Mouse (Mus musculus) MEL (cell line): ENCODE data around the gene Hmgb1. TPM values are rescaled to one million over a fixed set of nuclear protein-coding genes. Genes with fewer than 3 reads are reported as not detected.

Experiments
- DNase-seq: peaks from one replicate; pipeline ENCODE4 v3.0.0; 2011; ENCODE audit warnings: low read depth, low spot score
- H3K27ac ChIP-seq: 2 replicates; pipeline ENCODE4 v1.5.1; 2012; ENCODE audit warnings: low read depth, mild to moderate bottlenecking, control low read depth, low read length, moderate library complexity; ENCODE audit not compliant: control insufficient read depth
- H3K27me3 ChIP-seq, 2 experiments: fragments of 150-350 bp in 1 of 2; sonication (generic) in 1 of 2; 2 replicates each; pipeline ENCODE4 v1.6.1; 2012; ENCODE audit warnings: low read length in 2 of 2, mild to moderate bottlenecking in 2 of 2, improper control_type of control experiment in 1 of 2, moderate library complexity in 1 of 2; ENCODE audit not compliant: insufficient read depth in 2 of 2, control insufficient read depth in 1 of 2
- H3K36me3 ChIP-seq, 2 experiments: 2 replicates each; pipeline ENCODE4 v1.6.1; 2012 to 2014; ENCODE audit warnings: low read length in 2 of 2, improper control_type of control experiment in 1 of 2, inconsistent platforms in 1 of 2, mild to moderate bottlenecking in 1 of 2; ENCODE audit not compliant: insufficient read depth in 2 of 2, control insufficient read depth in 1 of 2
- H3K4me1 ChIP-seq, 2 experiments: fragments of 150-350 bp in 1 of 2; sonication (generic) in 1 of 2; 2 replicates each; pipeline ENCODE4 v1.6.1; 2012; ENCODE audit warnings: low read length in 2 of 2, improper control_type of control experiment in 1 of 2, mild to moderate bottlenecking in 1 of 2; ENCODE audit not compliant: insufficient read depth in 2 of 2, control insufficient read depth in 1 of 2
- H3K4me3 ChIP-seq, 2 experiments: fragments of 150-350 bp in 1 of 2; sonication (generic) in 1 of 2; 2 replicates each; pipeline ENCODE4 v1.5.1; 2012; ENCODE audit warnings: low read depth in 2 of 2, low read length in 2 of 2, mild to moderate bottlenecking in 2 of 2, moderate library complexity in 2 of 2, control low read depth in 1 of 2, improper control_type of control experiment in 1 of 2; ENCODE audit not compliant: control insufficient read depth in 1 of 2, insufficient read depth in 1 of 2
- H3K79me2 ChIP-seq: 2 replicates; pipeline ENCODE4 v1.6.1; 2012; ENCODE audit warnings: mild to moderate bottlenecking, low read length, moderate library complexity; ENCODE audit not compliant: control insufficient read depth, poor library complexity, insufficient read depth
- H3K9ac ChIP-seq: 2 replicates; pipeline ENCODE4 v1.6.1; 2012; ENCODE audit warnings: low read depth, mild to moderate bottlenecking, control low read depth, low read length, moderate library complexity; ENCODE audit not compliant: control insufficient read depth, poor library complexity, severe bottlenecking
- H3K9me3 ChIP-seq: fragments of 150-350 bp; sonication (generic); replicated peaks from 2 replicates; pipeline ENCODE4 v1.6.1; 2012; ENCODE audit warnings: mild to moderate bottlenecking, low read length, improper control_type of control experiment, moderate library complexity; ENCODE audit not compliant: insufficient read depth
- BHLHE40 ChIP-seq: IDR thresholded peaks from 2 replicates; pipeline ENCODE4 v1.6.1; 2012; ENCODE audit warnings: low read depth, mild to moderate bottlenecking, inconsistent platforms, low read length, improper control_type of control experiment, borderline replicate concordance
- CHD2 ChIP-seq: IDR thresholded peaks from 2 replicates; pipeline ENCODE4 v1.6.1; 2011; ENCODE audit warnings: low read length, improper control_type of control experiment
- CTCF ChIP-seq, 3 experiments: IDR thresholded peaks in 2 of 3; conservative IDR thresholded peaks in 1 of 3; 2 replicates each; pipeline ENCODE4 v1.5.1; 2011 to 2012; ENCODE audit warnings: low read length in 3 of 3, low read depth in 2 of 3, mild to moderate bottlenecking in 2 of 3, improper control_type of control experiment in 1 of 3, inconsistent platforms in 1 of 3, mixed read lengths in 1 of 3, moderate library complexity in 1 of 3; ENCODE audit not compliant: control insufficient read depth in 1 of 3, insufficient read depth in 1 of 3, poor library complexity in 1 of 3, severe bottlenecking in 1 of 3
- ELF1 ChIP-seq: IDR thresholded peaks from 2 replicates; pipeline ENCODE4 v1.6.1; 2014; ENCODE audit warnings: low read depth, mild to moderate bottlenecking, inconsistent platforms, low read length, improper control_type of control experiment, moderate library complexity
- EP300 ChIP-seq, 2 experiments: IDR thresholded peaks; 2 replicates each; pipeline ENCODE4 v1.6.1; 2011; ENCODE audit warnings: improper control_type of control experiment in 2 of 2, low read length in 2 of 2, low read depth in 1 of 2, mild to moderate bottlenecking in 1 of 2
- ETS1 ChIP-seq: IDR thresholded peaks from 2 replicates; pipeline ENCODE4 v1.6.1; 2012; ENCODE audit warnings: low read depth, mild to moderate bottlenecking, inconsistent platforms, low read length, improper control_type of control experiment, moderate library complexity
- GABPA ChIP-seq: IDR thresholded peaks from 2 replicates; pipeline ENCODE4 v1.6.1; 2012; ENCODE audit warnings: low read depth, mild to moderate bottlenecking, inconsistent platforms, low read length, improper control_type of control experiment, moderate library complexity
- GATA1 ChIP-seq: IDR thresholded peaks from 2 replicates; pipeline ENCODE4 v1.6.1; 2011; ENCODE audit warnings: low read depth, low read length, improper control_type of control experiment
- HCFC1 ChIP-seq: IDR thresholded peaks from 2 replicates; pipeline ENCODE4 v1.6.1; 2012; ENCODE audit warnings: low read depth, mild to moderate bottlenecking, inconsistent platforms, low read length, improper control_type of control experiment, moderate library complexity
- JUND ChIP-seq: IDR thresholded peaks from 2 replicates; pipeline ENCODE4 v1.6.1; 2011; ENCODE audit warnings: low read depth, mild to moderate bottlenecking, improper control_type of control experiment, low read length
- KAT2A ChIP-seq: conservative IDR thresholded peaks from 2 replicates; pipeline ENCODE4 v1.6.1; 2012; ENCODE audit warnings: low read depth, low read length, improper control_type of control experiment, inconsistent platforms
- MAX ChIP-seq: IDR thresholded peaks from 2 replicates; pipeline ENCODE4 v1.6.1; 2011; ENCODE audit warnings: low read length, improper control_type of control experiment
- MAZ ChIP-seq: IDR thresholded peaks from 2 replicates; pipeline ENCODE4 v1.6.1; 2012; ENCODE audit warnings: low read depth, mild to moderate bottlenecking, inconsistent platforms, low read length, improper control_type of control experiment
- MEF2A ChIP-seq: IDR thresholded peaks from 2 replicates; pipeline ENCODE4 v1.6.1; 2014; ENCODE audit warnings: low read depth, mild to moderate bottlenecking, inconsistent platforms, low read length, improper control_type of control experiment; ENCODE audit not compliant: poor library complexity, insufficient replicate concordance, severe bottlenecking; ENCODE audit errors: extremely low read depth
- MYC ChIP-seq: IDR thresholded peaks from 2 replicates; pipeline ENCODE4 v1.6.1; 2011; ENCODE audit warnings: low read depth, mild to moderate bottlenecking, low read length, improper control_type of control experiment, moderate library complexity
- NELFE ChIP-seq: IDR thresholded peaks from 2 replicates; pipeline ENCODE4 v1.6.1; 2011; ENCODE audit warnings: low read depth, low read length, improper control_type of control experiment
- NRF1 ChIP-seq: IDR thresholded peaks from 2 replicates; pipeline ENCODE4 v1.6.1; 2014; ENCODE audit warnings: low read depth, mild to moderate bottlenecking, inconsistent platforms, low read length, improper control_type of control experiment, moderate library complexity; ENCODE audit not compliant: poor library complexity, insufficient read depth, severe bottlenecking
- POLR2A ChIP-seq, 2 experiments: IDR thresholded peaks; 2 replicates each; pipeline ENCODE4 v1.6.1; 2011 to 2012; ENCODE audit warnings: low read length in 2 of 2, mild to moderate bottlenecking in 2 of 2, control low read depth in 1 of 2, improper control_type of control experiment in 1 of 2, low read depth in 1 of 2, moderate library complexity in 1 of 2; ENCODE audit not compliant: control insufficient read depth in 1 of 2, insufficient read depth in 1 of 2, poor library complexity in 1 of 2
- RAD21 ChIP-seq: IDR thresholded peaks from 2 replicates; pipeline ENCODE4 v1.6.1; 2011; ENCODE audit warnings: mild to moderate bottlenecking, low read depth, low read length, improper control_type of control experiment
- SMC3 ChIP-seq: IDR thresholded peaks from 2 replicates; pipeline ENCODE4 v1.6.1; 2011; ENCODE audit warnings: low read depth, low read length, improper control_type of control experiment
- TBP ChIP-seq: IDR thresholded peaks from 2 replicates; pipeline ENCODE4 v1.8.0; 2011; ENCODE audit warnings: low read depth, low read length, improper control_type of control experiment
- USF1 ChIP-seq: IDR thresholded peaks from 2 replicates; pipeline ENCODE4 v1.6.1; 2014; ENCODE audit warnings: low read depth, mild to moderate bottlenecking, inconsistent platforms, low read length, improper control_type of control experiment, moderate library complexity
- USF2 ChIP-seq, 2 experiments: IDR thresholded peaks; 2 replicates each; pipeline ENCODE4 v1.6.1; 2011 to 2012; ENCODE audit warnings: improper control_type of control experiment in 2 of 2, low read length in 2 of 2, borderline replicate concordance in 1 of 2, inconsistent platforms in 1 of 2, low read depth in 1 of 2, mild to moderate bottlenecking in 1 of 2; ENCODE audit not compliant: insufficient read depth in 1 of 2
- polyA plus RNA-seq, 2 experiments: library from polyadenylated mRNA; stranded (reverse) in 1 of 2; unstranded in 1 of 2; fragments of >175 nt in 1 of 2; fragments of >200 nt in 1 of 2; gene quantifications; 2 replicates each; pipeline versions ENCODE4 v1.2.1 to v1.2.4; 2012; ENCODE audit warnings: low replicate concordance in 2 of 2, low read depth in 1 of 2; ENCODE audit not compliant: insufficient read length in 2 of 2, insufficient read depth in 1 of 2, missing spikeins in 1 of 2
- total RNA-seq: library from RNA; depleted of rRNA; stranded (reverse); fragments of 300-350 nt; gene quantifications from 2 replicates; pipeline ENCODE4 v1.2.3, GENCODE M21; 2012

The Hmgb1 gene
- total and polyA plus RNA-seq, 3 experiments = 600 to 678 TPM; not detected in 1

DNA sequence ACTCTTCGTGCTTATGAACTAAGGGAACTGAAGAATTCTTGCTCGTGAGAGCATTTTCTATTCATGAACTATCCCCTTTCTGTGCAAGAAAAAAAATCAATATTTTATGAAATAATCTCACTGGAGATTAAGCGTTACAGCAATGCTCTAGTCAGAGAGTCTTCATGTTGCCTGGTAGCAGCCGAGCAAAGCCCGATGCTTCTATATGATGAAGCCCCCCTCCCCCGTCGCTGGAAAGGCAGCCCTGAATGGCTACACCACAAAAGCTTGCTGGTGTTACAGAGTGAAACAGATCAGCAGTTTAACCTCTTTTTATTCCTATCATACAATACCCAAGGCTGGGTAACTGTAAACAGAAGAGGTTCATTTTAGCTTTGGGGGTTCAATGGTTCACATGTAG is 70.3 kb downstream of the Hmgb1 start:
- H3K4me1 ChIP-seq = no peaks in the 10 kb centered on the region
- H3K4me3 ChIP-seq = no peak overlapping the region
- no peaks in the 10 kb centered on the region for H3K79me2 ChIP-seq
- H3K27ac ChIP-seq = no peak overlapping the region
- no peaks in the 10 kb centered on the region for H3K27me3 ChIP-seq
- H3K36me3 ChIP-seq = no peaks in the 10 kb centered on the region
- no peaks in the 10 kb centered on the region for H3K9me3 ChIP-seq
- H3K9ac ChIP-seq = no peak overlapping the region
- TF ChIP-seq MAZ (no peak), MAX (no peak), USF2 (IDR thresholded peaks at IDR 0.05; ENCODE audit: borderline replicate concordance in 1 of 2, insufficient read depth in 1 of 2, low read depth in 1 of 2, low read length in 2 of 2) (no peak), CHD2 (no peak), USF1 (no peak), GATA1 (no peak), MYC (no peak), HCFC1 (no peak), JUND (no peak), BHLHE40 (no peak), MEF2A (no peak), NELFE (no peak), SMC3 (no peak), GABPA (no peak)
- DNase-seq = no peak

DNA sequence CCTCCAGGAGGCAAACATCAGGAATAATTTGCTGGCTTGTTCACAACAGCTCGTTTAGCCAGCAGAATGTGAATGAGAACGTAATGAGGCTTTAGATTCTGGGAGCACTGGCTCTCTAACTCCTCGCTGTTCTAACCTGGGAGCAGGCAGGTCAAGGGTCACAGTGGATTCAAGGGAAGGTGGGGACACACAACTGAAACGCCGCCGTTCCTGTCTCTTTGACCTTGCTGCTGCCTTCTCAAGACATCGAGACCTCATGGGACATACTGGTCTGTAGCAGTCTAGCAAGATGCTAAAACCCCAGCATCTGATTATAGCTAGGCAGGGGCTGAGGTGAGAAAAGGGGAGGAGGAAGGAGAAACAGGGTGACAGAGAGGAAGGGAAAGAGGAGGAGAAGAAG is 70.8 kb downstream of the Hmgb1 start:
- Histone ChIP-seq H3K9me3 (no peaks in the 10 kb centered on the region), H3K79me2 (no peaks in the 10 kb centered on the region), H3K27ac (no peak overlapping the region), H3K4me3 (no peak overlapping the region)
- TF ChIP-seq POLR2A (IDR thresholded peaks at IDR 0.05; ENCODE audit: control insufficient read depth in 1 of 2, insufficient read depth in 1 of 2, low read depth in 1 of 2, low read length in 2 of 2, poor library complexity in 1 of 2) (no peak), NRF1 (no peak), ELF1 (no peak), MYC (no peak), MEF2A (no peak), MAZ (no peak), CTCF (IDR thresholded peaks at IDR 0.05 in 2 of 3, conservative IDR thresholded peaks at IDR 0.05 in 1 of 3; ENCODE audit: control insufficient read depth in 1 of 3, insufficient read depth in 1 of 3, low read depth in 2 of 3, low read length in 3 of 3, poor library complexity in 1 of 3, severe bottlenecking in 1 of 3) (no peak), USF2 (IDR thresholded peaks at IDR 0.05; ENCODE audit: borderline replicate concordance in 1 of 2, insufficient read depth in 1 of 2, low read depth in 1 of 2, low read length in 2 of 2) (no peak), GATA1 (no peak), KAT2A (no peak), RAD21 (no peak), SMC3 (no peak), GABPA (no peak), TBP (no peak), ETS1 (no peak), JUND (no peak), EP300 (IDR thresholded peaks at IDR 0.05; ENCODE audit: low read depth in 1 of 2, low read length in 2 of 2) (no peak), CHD2 (no peak), HCFC1 (no peak)
- TF ChIP-seq, all 39 proteins: peak for 0
- Histone ChIP-seq H3K4me1 (no peaks in the 10 kb centered on the region), H3K9ac (no peak overlapping the region), H3K36me3 (peaks cover 0 to 4% of the 10 kb centered on the region in 2 experiments; a peak in 1 of 4 replicates), H3K27me3 (no peaks in the 10 kb centered on the region)
- DNase-seq = no peak
